Mouse (Mus musculus) thymus, adult 2 months (tissue): ENCODE results near the gene Mrpl21.

Experiments used
- CTCF ChIP-seq: fragments of 200-500 bp; IDR thresholded peaks from 2 replicates; pipeline ENCODE4 v1.5.1; 2012; ENCODE audit warnings: mild to moderate bottlenecking, control low read depth, low read length, moderate library complexity, borderline replicate concordance; ENCODE audit not compliant: control insufficient read depth, poor library complexity, insufficient read depth; ENCODE audit errors: extremely low read depth
- POLR2A ChIP-seq: fragments of 200-500 bp; IDR thresholded peaks from 2 replicates; pipeline ENCODE4 v1.6.1; 2012; ENCODE audit warnings: mild to moderate bottlenecking, low read length, control low read depth, moderate library complexity; ENCODE audit not compliant: control insufficient read depth, poor library complexity, insufficient read depth; ENCODE audit errors: extremely low read depth

- no peak for TF ChIP-seq POLR2A
- no peak for TF ChIP-seq CTCF
Measured at GRCm38 (mm10) chr19:3339187-3339586, 56.5 kb downstream of the Mrpl21 start.
